Mouse (Mus musculus) cerebellum, postnatal 36 days (tissue): ENCODE results near the gene Fastk.

Source experiments
- DNase-seq, 2 experiments: peaks; one replicate each; pipeline ENCODE4 v3.0.0; 2021 to 2022; ENCODE audit warnings: mixed read lengths in 2 of 2

Gene Fastk

GRCm38 (mm10) chr5:24452691-24453233, 7.7 kb upstream of the Fastk start:
- peak; percentile 47 to 54 for DNase-seq

DNA sequence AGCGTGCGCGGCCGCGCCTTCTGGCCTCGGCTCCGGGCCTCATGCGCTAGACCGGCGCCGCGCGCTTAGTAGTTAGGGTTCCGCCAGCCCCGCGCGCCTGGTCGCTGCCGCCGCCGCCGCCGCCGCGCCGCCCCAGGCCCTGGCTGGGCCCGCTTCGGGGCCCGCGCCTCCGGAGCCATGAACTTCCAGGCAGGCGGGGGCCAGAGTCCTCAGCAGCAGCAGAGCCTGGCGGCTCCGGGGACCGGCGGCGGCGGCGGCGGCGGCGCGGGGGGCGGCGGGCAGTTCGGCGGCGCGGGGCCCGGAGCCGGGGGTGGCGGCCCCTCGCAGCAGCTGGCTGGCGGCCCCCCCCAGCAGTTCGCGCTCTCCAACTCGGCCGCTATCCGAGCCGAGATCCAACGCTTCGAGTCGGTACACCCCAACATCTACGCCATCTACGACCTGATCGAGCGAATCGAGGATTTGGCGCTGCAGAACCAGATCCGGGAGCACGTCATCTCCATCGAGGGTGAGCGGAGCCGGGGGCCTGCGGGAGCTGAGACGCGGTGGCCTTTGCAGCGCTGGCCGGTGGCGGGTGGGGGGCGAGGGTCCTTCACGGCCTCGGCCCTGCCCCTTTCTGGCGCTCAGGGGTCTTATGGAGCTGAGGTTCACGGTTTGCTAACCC, 7.1 kb upstream of the Fastk start, which contains the start of gene Agap3:
Gene Agap3 (plus strand): TSS at position 148 of the 661 bp plus-strand sequence.
- DNase-seq: peak; percentile 46 to 51

- DNase-seq: peak; percentile 82 to 92
These were observed 6.4 kb upstream of the Fastk start for GRCm38 (mm10) chr5:24451264-24452029.

- DNase-seq: peak; percentile 76 to 80
These were observed 2.7 kb upstream of the Fastk start, which contains the start of gene Tmub1 for GRCm38 (mm10) chr5:24447624-24448298. TSS of gene Tmub1 (minus strand) at chr5:24447854.

GRCm38 (mm10) chr5:24446630-24447029, 1.5 kb upstream of the Fastk start:
- no peak for DNase-seq

GRCm38 (mm10) chr5:24445428-24446080, 467 bp upstream of the Fastk start:
- DNase-seq: no peak

- peak in 1 of 2 experiments; percentile 39 for DNase-seq
These were observed 1.2 kb downstream of the Fastk start for GRCm38 (mm10) chr5:24443927-24444326.

- no peak for DNase-seq
These were observed 1.9 kb downstream of the Fastk start for GRCm38 (mm10) chr5:24443204-24443603.

DNA sequence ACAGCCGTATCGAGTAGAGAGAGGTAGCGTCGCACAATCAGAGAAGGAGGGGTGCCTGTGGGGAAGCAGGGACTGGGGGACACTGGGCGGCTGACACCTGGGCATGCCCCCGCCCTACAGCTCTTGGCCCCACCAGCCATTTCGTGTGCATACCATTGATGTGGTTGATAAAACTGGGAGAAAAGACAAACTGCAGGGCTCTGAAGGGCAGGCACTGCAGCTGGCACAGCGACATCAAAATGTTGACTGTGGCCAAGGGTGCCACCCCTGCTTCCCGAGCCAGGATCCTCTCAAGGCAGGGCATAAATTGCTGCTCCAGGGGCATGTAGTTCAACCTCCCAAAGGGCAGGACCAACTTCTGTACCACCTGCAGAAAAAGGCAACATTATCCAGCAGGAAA, 3.1 kb downstream of the Fastk start:
- no peak for DNase-seq

DNA sequence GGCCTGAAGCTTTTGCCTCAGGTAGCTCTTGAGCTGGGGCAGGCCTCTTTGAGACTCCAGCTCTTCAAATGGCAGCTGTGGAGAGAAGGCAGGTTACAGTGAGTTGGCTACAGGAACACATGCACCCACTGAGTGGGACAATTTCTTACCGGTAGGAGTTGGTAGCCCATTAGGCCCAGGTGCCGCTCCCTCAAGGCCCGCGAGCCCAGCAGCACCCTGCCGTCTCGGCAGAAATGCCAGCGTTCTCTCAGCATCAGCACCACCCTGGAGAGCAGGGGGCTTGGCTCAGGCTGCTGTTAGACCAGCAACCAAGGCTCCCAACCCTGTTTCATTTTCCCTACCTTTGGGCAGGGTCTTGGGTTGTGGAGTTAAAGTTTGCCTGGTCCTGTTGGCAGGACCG, 3.9 kb downstream of the Fastk start:
- DNase-seq: no peak

- DNase-seq: no peak
These were observed 11.1 kb downstream of the Fastk start for GRCm38 (mm10) chr5:24433993-24434392.

GRCm38 (mm10) chr5:24428596-24428995, 16.5 kb downstream of the Fastk start:
- no peak for DNase-seq

GRCm38 (mm10) chr5:24427981-24428402, 17.1 kb downstream of the Fastk start:
- DNase-seq: no peak

DNA sequence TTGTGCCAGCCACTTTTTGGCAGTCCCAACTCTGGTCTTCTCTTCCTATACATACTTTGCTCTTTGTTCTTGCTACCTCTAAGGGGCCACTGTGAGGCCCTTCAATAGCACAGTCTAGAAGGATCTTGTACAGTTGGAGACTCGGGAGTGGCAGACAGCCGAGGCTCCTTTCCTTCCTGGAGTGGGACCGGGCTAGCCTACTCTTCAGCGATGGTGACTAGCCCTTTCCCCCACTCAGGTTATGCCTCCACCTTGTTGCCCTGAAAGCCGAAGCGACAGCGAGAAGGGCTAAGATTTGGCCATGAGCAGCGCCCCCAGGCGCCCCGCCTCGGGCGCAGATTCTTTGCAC, 17.8 kb downstream of the Fastk start:
- DNase-seq: no peak

DNA sequence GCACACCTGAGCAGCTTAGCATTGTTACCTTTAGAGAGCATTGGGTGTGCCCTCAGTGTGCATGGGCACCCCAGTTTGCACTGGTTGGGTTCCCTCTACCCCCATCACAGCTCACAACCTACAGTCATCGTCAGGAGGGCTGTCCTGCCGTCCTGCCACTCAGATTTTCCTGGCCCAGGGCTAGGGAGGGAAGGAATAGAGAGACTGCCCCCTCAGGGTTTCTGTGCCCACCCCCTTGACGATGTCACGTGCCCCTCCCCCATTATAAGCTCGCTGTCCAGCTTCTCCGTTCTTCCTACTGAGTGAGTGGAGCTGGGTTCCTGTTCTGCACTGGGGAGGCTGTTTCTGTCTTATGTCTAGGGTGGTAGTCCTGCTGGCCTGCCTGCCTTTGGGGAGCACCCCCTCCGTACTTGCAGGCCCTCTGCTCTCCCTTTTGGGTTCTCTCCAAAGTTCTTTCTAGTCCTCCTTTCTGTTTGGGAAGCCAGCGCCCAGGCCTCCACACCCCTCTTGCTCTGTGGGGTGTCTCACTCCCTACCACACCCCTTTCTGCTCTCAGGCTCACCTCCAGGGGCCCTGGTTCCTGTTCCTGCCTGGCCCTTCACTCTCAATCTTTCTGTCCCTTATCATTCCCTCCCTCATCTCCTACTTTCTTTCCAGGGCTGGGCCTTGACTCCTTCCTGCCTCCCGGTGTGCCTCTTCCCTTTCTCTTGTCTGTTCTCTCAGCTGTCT, 18.4 kb downstream of the Fastk start:
- no peak for DNase-seq

DNA sequence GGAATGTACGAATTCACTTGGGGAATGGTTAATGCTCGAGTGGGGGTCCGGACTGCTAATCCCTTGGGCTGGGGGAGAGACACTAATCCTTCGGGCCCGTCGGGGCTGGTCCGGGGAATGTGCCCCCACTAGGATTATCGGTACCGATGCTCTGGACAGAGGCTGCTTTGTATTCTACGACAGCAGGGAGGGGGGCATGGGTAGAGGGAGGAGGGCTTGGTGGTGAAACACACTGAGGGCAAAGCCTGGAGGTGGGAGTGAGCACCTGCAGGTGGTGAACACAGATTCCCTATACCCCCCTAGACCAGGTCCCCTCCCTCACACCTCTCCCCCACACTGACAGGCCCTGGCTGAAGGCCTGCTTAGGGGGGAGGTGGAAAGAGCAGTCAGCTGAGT, 19.1 kb downstream of the Fastk start:
- DNase-seq: no peak

DNA sequence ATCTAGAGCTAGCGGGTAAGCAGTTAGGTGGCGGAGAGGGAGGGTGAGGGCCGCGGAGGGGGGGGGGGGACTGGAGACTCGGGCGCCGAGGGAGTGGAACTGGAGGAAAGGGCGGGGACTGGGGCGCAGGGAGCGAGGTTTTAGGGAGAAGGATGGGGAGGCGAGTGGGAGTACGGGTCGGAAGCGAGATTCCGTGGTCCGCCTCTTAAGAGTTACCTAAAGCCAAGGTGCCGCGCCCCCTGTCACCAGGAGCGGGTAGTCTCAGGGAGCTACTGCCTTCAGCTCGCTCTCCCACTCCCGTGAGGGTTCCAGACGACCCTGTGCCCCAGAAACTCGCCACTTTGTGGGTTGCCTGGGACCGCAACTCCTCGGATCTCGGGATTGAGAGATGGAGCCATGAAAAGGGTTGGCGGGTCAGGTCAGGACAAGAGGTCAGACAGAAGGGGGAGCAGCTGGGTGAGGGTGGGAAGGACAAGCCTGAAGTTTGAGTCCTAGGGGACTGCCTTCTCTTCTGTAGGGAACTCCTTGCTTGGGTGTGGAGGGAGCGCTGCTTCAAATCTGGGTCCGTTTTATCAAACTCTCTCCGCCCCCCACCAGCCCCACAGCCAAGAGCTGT, 19.6 kb downstream of the Fastk start:
- peak in 1 of 2 experiments; percentile 50 for DNase-seq

DNA sequence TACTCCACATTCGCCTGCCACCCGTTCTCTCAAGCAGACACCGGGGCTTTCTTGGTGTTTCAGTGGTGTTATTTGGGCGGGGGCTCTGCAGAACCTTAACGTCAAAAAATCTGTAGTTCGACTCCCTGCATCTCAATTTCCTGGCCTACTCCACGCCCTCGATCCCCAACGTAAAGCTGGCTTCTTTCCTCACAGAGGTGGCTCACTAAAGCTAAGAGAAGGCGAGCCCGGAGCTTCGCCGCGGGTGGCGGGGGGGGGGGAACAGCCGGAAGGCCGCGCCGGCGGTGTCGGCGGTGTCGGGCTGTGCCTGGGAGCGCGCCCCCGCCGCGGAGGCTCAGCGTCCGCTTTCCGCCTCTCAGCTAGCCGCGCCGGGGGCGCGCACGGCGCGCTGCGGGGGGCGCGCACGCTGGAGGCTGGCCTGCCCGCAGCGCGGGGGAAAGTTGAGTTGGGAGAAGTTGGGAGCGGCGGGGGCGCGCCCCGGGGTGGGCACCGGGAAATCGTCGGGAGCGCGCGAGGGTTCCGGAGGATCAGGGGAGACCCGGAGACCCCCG, 20.2 kb downstream of the Fastk start:
- DNase-seq: peak; percentile 67 to 79

GRCm38 (mm10) chr5:24424004-24424781, 20.9 kb downstream of the Fastk start:
- no peak for DNase-seq
